Mouse (Mus musculus) liver, adult 2 months (tissue): ENCODE measurements around the gene Tuft1.

Source experiments
- CTCF ChIP-seq: fragments of 200-500 bp; IDR thresholded peaks from 2 replicates; pipeline ENCODE4 v1.5.1; 2011; ENCODE audit warnings: low read depth, low read length, control low read depth
- POLR2A ChIP-seq: fragments of 200-500 bp; IDR thresholded peaks from 2 replicates; pipeline ENCODE4 v1.6.1; 2011; ENCODE audit warnings: low read length, control low read depth; ENCODE audit not compliant: insufficient read depth; ENCODE audit errors: extremely low read depth

GRCm38 (mm10) chr3:94581138-94581780, 77.4 kb downstream of the Tuft1 start:
- TF ChIP-seq CTCF, result no peak
- TF ChIP-seq POLR2A, result no peak
